Mouse (Mus musculus): ENCODE measurements around the gene Skint3.
"Not testable (repeated sequence)": the region's sequence is repeated elsewhere in the genome, so short reads cannot be mapped to it uniquely, and the experiment has no call there.

Skint3 gene

GRCm38 (mm10) chr4:112231945-112232344, at the start of gene Skint3:
TSS of gene Skint3 (plus strand) at chr4:112232245.
- DNase-seq: no peak

- DNase-seq: no peak
Measured at GRCm38 (mm10) chr4:112243416-112243815, 11.4 kb downstream of the Skint3 start.

GRCm38 (mm10) chr4:112243951-112244350, 11.9 kb downstream of the Skint3 start:
- no peak for DNase-seq

- no peak for DNase-seq
Measured at GRCm38 (mm10) chr4:112256022-112256421, 24.0 kb downstream of the Skint3 start.

GRCm38 (mm10) chr4:112287178-112287974, 55.3 kb downstream of the Skint3 start:
- DNase-seq: no peak

- DNase-seq: no peak
Measured at GRCm38 (mm10) chr4:112288396-112288795, 56.4 kb downstream of the Skint3 start.

- no peak for DNase-seq
Measured at GRCm38 (mm10) chr4:112302305-112302704, 70.3 kb downstream of the Skint3 start.

GRCm38 (mm10) chr4:112302855-112303509, 70.9 kb downstream of the Skint3 start:
- DNase-seq: no peak

GRCm38 (mm10) chr4:112349111-112349510, 117.1 kb downstream of the Skint3 start:
- not testable (repeated sequence) for DNase-seq

Measured in kidney, adult 8-10 months (tissue).